Mouse (Mus musculus) forebrain, embryonic 15.5 days (tissue): Measurements from ENCODE around the gene Vmn2r15. TPM values are rescaled to one million over a fixed set of nuclear protein-coding genes. Genes with fewer than 3 reads are reported as not detected.

Experiments
- ATAC-seq: fragments of 200-750 bp; cut with Nextera tagmentation; replicated peaks from 2 replicates; pipeline ENCODE4 v1.8.0; 2017; ENCODE audit warnings: mild to moderate bottlenecking, moderate TSS enrichment, moderate library complexity
- H3K27ac ChIP-seq: fragments of 300-500 bp; sonication (generic); replicated peaks from 2 replicates; pipeline ENCODE4 v1.5.1; 2015; ENCODE audit warnings: mild to moderate bottlenecking, inconsistent platforms
- H3K27me3 ChIP-seq: fragments of 300-500 bp; sonication (generic); 2 replicates; pipeline ENCODE4 v1.6.1; 2015; ENCODE audit warnings: inconsistent platforms
- H3K36me3 ChIP-seq: fragments of 300-500 bp; sonication (generic); 2 replicates; pipeline ENCODE4 v1.6.1; 2015; ENCODE audit warnings: mild to moderate bottlenecking, inconsistent platforms
- H3K4me1 ChIP-seq: fragments of 300-500 bp; sonication (generic); 2 replicates; pipeline ENCODE4 v1.6.1; 2015; ENCODE audit warnings: inconsistent platforms
- H3K4me2 ChIP-seq: fragments of 300-500 bp; sonication (generic); replicated peaks from 2 replicates; pipeline ENCODE4 v1.6.1; 2015; ENCODE audit warnings: mild to moderate bottlenecking, inconsistent platforms
- H3K4me3 ChIP-seq: fragments of 300-500 bp; sonication (generic); 2 replicates; pipeline ENCODE4 v1.5.1; 2015; ENCODE audit warnings: mild to moderate bottlenecking, inconsistent platforms
- H3K9ac ChIP-seq: fragments of 300-500 bp; sonication (generic); replicated peaks from 2 replicates; pipeline ENCODE4 v1.6.1; 2015; ENCODE audit warnings: mild to moderate bottlenecking, inconsistent platforms
- H3K9me3 ChIP-seq: fragments of 300-500 bp; sonication (generic); 2 replicates; pipeline ENCODE4 v1.6.1; 2016; ENCODE audit warnings: inconsistent platforms
- WGBS: fragments of 180-500 bp; shearing (Covaris S2); methylation state at CpG from one replicate; pipeline ENCODE4 v1.1.7; 2015; ENCODE audit warnings: mixed read lengths; 5-methylcytosine and 5-hydroxymethylcytosine counted together
- polyA plus RNA-seq: library from polyadenylated mRNA; unstranded; fragments of >200 nt; fragmentation: Nextera tagmentation; extraction: Ambion mirVana; gene quantifications from 2 replicates; pipeline ENCODE4 v1.2.1, GENCODE M21; 2015

Gene Vmn2r15
- not detected in 2 replicates for polyA plus RNA-seq

GRCm38 (mm10) chr5:109297544-109297943 lies at the start of gene Vmn2r15:
Gene Vmn2r15 (minus strand): TSS chr5:109297644.
- 0 out of 2 replicates have a peak, but pooled peaks cover 7% of the 10 kb centered on the region for H3K9me3 ChIP-seq
- ATAC-seq: no peak
- no peak within 1 kb of the TSS for H3K4me2 ChIP-seq
- H3K4me3 ChIP-seq: no peak within 1 kb of the TSS
- H3K27ac ChIP-seq: no peak within 1 kb of the TSS
- no peaks in the 10 kb centered on the region for H3K4me1 ChIP-seq
- no peak within 1 kb of the TSS for H3K9ac ChIP-seq
- 64% methylated on average over 3 of the region's 3 CpGs for WGBS
- H3K27me3 ChIP-seq: no peaks in the 10 kb centered on the region
- H3K36me3 ChIP-seq: no peaks in the 10 kb centered on the region

GRCm38 (mm10) chr5:109329862-109330261 lies 32.4 kb upstream of the Vmn2r15 start, which contains the start of gene Vmn2r16:
Gene Vmn2r16 (plus strand): TSS chr5:109330162.
- H3K4me1 ChIP-seq: no peaks in the 10 kb centered on the region
- H3K9me3 ChIP-seq: peaks cover 22% of the 10 kb centered on the region
- WGBS: 49% methylated on average over 2 of the region's 2 CpGs
- H3K4me3 ChIP-seq: no peak within 1 kb of the TSS
- no peak for ATAC-seq
- no peak within 1 kb of the TSS for H3K9ac ChIP-seq
- no peaks in the 10 kb centered on the region for H3K27me3 ChIP-seq
- no peak within 1 kb of the TSS for H3K27ac ChIP-seq
- H3K36me3 ChIP-seq: no peaks in the 10 kb centered on the region
- no peak within 1 kb of the TSS for H3K4me2 ChIP-seq

GRCm38 (mm10) chr5:109294655-109295054 lies 2.8 kb downstream of the Vmn2r15 start:
- peaks cover 9% of the 10 kb centered on the region; the same call in 1 of the 2 replicates for H3K9me3 ChIP-seq
- no peak overlapping the region for H3K4me2 ChIP-seq
- no peak for ATAC-seq
- H3K4me1 ChIP-seq: no peaks in the 10 kb centered on the region
- no peak overlapping the region for H3K27ac ChIP-seq
- no peaks in the 10 kb centered on the region for H3K27me3 ChIP-seq
- WGBS: 86% methylated on average over 3 of the region's 3 CpGs
- no peak overlapping the region for H3K9ac ChIP-seq
- no peaks in the 10 kb centered on the region for H3K36me3 ChIP-seq
- H3K4me3 ChIP-seq: no peak overlapping the region

Other genes starting within 250 kb of the Vmn2r15 start
- not detected in 2 replicates for gene Vmn2r11, start 238.1 kb downstream of the Vmn2r15 start, polyA plus RNA-seq
- not detected in 2 replicates for gene Vmn2r12, start 199.7 kb downstream of the Vmn2r15 start, polyA plus RNA-seq
- gene Vmn2r13, start 105.4 kb downstream of the Vmn2r15 start, polyA plus RNA-seq: not detected in 2 replicates
- gene Vmn2r14, start 72.9 kb downstream of the Vmn2r15 start, polyA plus RNA-seq: not detected in 2 replicates
- gene Vmn2r16, start 32.5 kb upstream of the Vmn2r15 start, polyA plus RNA-seq: not detected in 2 replicates
- not detected in 2 replicates for gene Vmn2r17, start 122.0 kb upstream of the Vmn2r15 start, polyA plus RNA-seq